Mouse (Mus musculus) brain, embryonic 14.5 days (tissue): ENCODE data around the gene Eepd1.

ENCODE experiments used
- CTCF ChIP-seq: fragments of 200-500 bp; IDR thresholded peaks from 2 replicates; pipeline ENCODE4 v1.5.1; 2012; ENCODE audit warnings: inconsistent platforms, mild to moderate bottlenecking, moderate library complexity, borderline replicate concordance; ENCODE audit not compliant: insufficient read depth, insufficient read length; ENCODE audit errors: extremely low read depth
- POLR2A ChIP-seq: fragments of 200-500 bp; IDR thresholded peaks from 2 replicates; pipeline ENCODE4 v1.6.1; 2012; ENCODE audit warnings: mild to moderate bottlenecking, inconsistent platforms, borderline replicate concordance; ENCODE audit not compliant: poor library complexity, insufficient read depth, insufficient read length, severe bottlenecking; ENCODE audit errors: extremely low read depth

- no peak for TF ChIP-seq POLR2A
- TF ChIP-seq CTCF: no peak
Measured at GRCm38 (mm10) chr9:25499306-25499705, 18.0 kb downstream of the Eepd1 start.
